Mouse (Mus musculus): ENCODE measurements around the gene Nrgn. TPM values are rescaled to one million over a fixed set of nuclear protein-coding genes. Genes with fewer than 3 reads are reported as not detected.
A peak's percentile ranks its signal among the peaks of the same experiment; 100 is the strongest.

Nrgn gene
- polyA plus RNA-seq, 1 experiment = 4.5 TPM

- Histone ChIP-seq H3K4me3 (replicated peaks) (no peak overlapping the region), H3K36me3 (ENCODE audit: control insufficient read depth) (peaks cover 4% of the 10 kb centered on the region), H3K27me3 (ENCODE audit: control insufficient read depth) (peaks cover 45% of the 10 kb centered on the region), H3K4me1 (ENCODE audit: control insufficient read depth) (peaks cover 7% of the 10 kb centered on the region), H3K9me3 (ENCODE audit: control insufficient read depth, low read length) (peaks cover 3% of the 10 kb centered on the region; the same call in 1 of the 2 replicates)
- TF ChIP-seq TAL1 (IDR thresholded peaks at IDR 0.05; ENCODE audit: low read length) (no peak), GATA1 (IDR thresholded peaks at IDR 0.05; ENCODE audit: low read length) (peak; percentile 53)
Observed at GRCm38 (mm10) chr9:37525461-37525860, 27.2 kb downstream of the Nrgn start.

GRCm38 (mm10) chr9:37519995-37520394, 32.7 kb downstream of the Nrgn start:
- no peaks in the 10 kb centered on the region for H3K9me3 ChIP-seq (ENCODE audit: control insufficient read depth, low read length)
- H3K36me3 ChIP-seq (ENCODE audit: control insufficient read depth) = peaks cover 8% of the 10 kb centered on the region
- TF ChIP-seq GATA1 (IDR thresholded peaks at IDR 0.05; ENCODE audit: low read length) = no peak
- no peak for TF ChIP-seq TAL1 (IDR thresholded peaks at IDR 0.05; ENCODE audit: low read length)
- H3K4me3 ChIP-seq (replicated peaks) = no peak overlapping the region
- H3K27me3 ChIP-seq (ENCODE audit: control insufficient read depth) = no peaks in the 10 kb centered on the region
- peaks cover 12% of the 10 kb centered on the region for H3K4me1 ChIP-seq (ENCODE audit: control insufficient read depth)

- TF ChIP-seq GATA1 (IDR thresholded peaks at IDR 0.05; ENCODE audit: low read length) (no peak), TAL1 (IDR thresholded peaks at IDR 0.05; ENCODE audit: low read length) (no peak)
- H3K4me3 ChIP-seq (replicated peaks) = no peak overlapping the region
- peaks cover 12% of the 10 kb centered on the region for H3K4me1 ChIP-seq (ENCODE audit: control insufficient read depth)
- H3K36me3 ChIP-seq (ENCODE audit: control insufficient read depth) = peaks cover 8% of the 10 kb centered on the region
- H3K27me3 ChIP-seq (ENCODE audit: control insufficient read depth) = no peaks in the 10 kb centered on the region
- no peaks in the 10 kb centered on the region for H3K9me3 ChIP-seq (ENCODE audit: control insufficient read depth, low read length)
Observed at GRCm38 (mm10) chr9:37518991-37519390, 33.7 kb downstream of the Nrgn start.

GRCm38 (mm10) chr9:37517467-37517866, 35.2 kb downstream of the Nrgn start:
- H3K9me3 ChIP-seq (ENCODE audit: control insufficient read depth, low read length) = no peaks in the 10 kb centered on the region
- no peak overlapping the region for H3K4me3 ChIP-seq (replicated peaks)
- H3K36me3 ChIP-seq (ENCODE audit: control insufficient read depth) = peaks cover 4% of the 10 kb centered on the region
- TF ChIP-seq TAL1 (IDR thresholded peaks at IDR 0.05; ENCODE audit: low read length) = peak; percentile 55
- TF ChIP-seq GATA1 (IDR thresholded peaks at IDR 0.05; ENCODE audit: low read length) = peak; percentile 21; the same call in 1 of the 2 replicates
- H3K27me3 ChIP-seq (ENCODE audit: control insufficient read depth) = no peaks in the 10 kb centered on the region
- H3K4me1 ChIP-seq (ENCODE audit: control insufficient read depth) = peaks cover 12% of the 10 kb centered on the region

GRCm38 (mm10) chr9:37514456-37514855, 38.2 kb downstream of the Nrgn start:
- Histone ChIP-seq H3K4me3 (replicated peaks) (no peak overlapping the region), H3K4me1 (ENCODE audit: control insufficient read depth) (peaks cover 12% of the 10 kb centered on the region), H3K27me3 (ENCODE audit: control insufficient read depth) (no peaks in the 10 kb centered on the region), H3K9me3 (ENCODE audit: control insufficient read depth, low read length) (no peaks in the 10 kb centered on the region), H3K36me3 (ENCODE audit: control insufficient read depth) (peaks cover 4% of the 10 kb centered on the region)
- no peak for TF ChIP-seq GATA1 (IDR thresholded peaks at IDR 0.05; ENCODE audit: low read length)

- H3K27me3 ChIP-seq (ENCODE audit: control insufficient read depth) = no peaks in the 10 kb centered on the region
- H3K4me1 ChIP-seq (ENCODE audit: control insufficient read depth) = peaks cover 4% of the 10 kb centered on the region
- H3K9me3 ChIP-seq (ENCODE audit: control insufficient read depth, low read length) = no peaks in the 10 kb centered on the region
- TF ChIP-seq GATA1 (IDR thresholded peaks at IDR 0.05; ENCODE audit: low read length) (no peak), TAL1 (IDR thresholded peaks at IDR 0.05; ENCODE audit: low read length) (no peak)
- H3K36me3 ChIP-seq (ENCODE audit: control insufficient read depth) = no peaks in the 10 kb centered on the region
- no peak overlapping the region for H3K4me3 ChIP-seq (replicated peaks)
Observed at GRCm38 (mm10) chr9:37512097-37512496, 40.6 kb downstream of the Nrgn start.

- TF ChIP-seq GATA1 (IDR thresholded peaks at IDR 0.05; ENCODE audit: low read length) (no peak), TAL1 (IDR thresholded peaks at IDR 0.05; ENCODE audit: low read length) (no peak)
- Histone ChIP-seq H3K36me3 (ENCODE audit: control insufficient read depth) (no peaks in the 10 kb centered on the region), H3K9me3 (ENCODE audit: control insufficient read depth, low read length) (no peaks in the 10 kb centered on the region), H3K4me1 (ENCODE audit: control insufficient read depth) (no peaks in the 10 kb centered on the region), H3K27me3 (ENCODE audit: control insufficient read depth) (no peaks in the 10 kb centered on the region), H3K4me3 (replicated peaks) (no peak overlapping the region)
Observed at GRCm38 (mm10) chr9:37506023-37506422, 46.7 kb downstream of the Nrgn start.

- H3K4me1 ChIP-seq (ENCODE audit: control insufficient read depth) = peaks cover 4% of the 10 kb centered on the region
- H3K27me3 ChIP-seq (ENCODE audit: control insufficient read depth) = no peaks in the 10 kb centered on the region
- TF ChIP-seq GATA1 (IDR thresholded peaks at IDR 0.05; ENCODE audit: low read length) = no peak
- TF ChIP-seq TAL1 (IDR thresholded peaks at IDR 0.05; ENCODE audit: low read length) = no peak
- no peaks in the 10 kb centered on the region for H3K36me3 ChIP-seq (ENCODE audit: control insufficient read depth)
- H3K4me3 ChIP-seq (replicated peaks) = no peak overlapping the region
- H3K9me3 ChIP-seq (ENCODE audit: control insufficient read depth, low read length) = no peaks in the 10 kb centered on the region
Observed at GRCm38 (mm10) chr9:37504348-37504747, 48.4 kb downstream of the Nrgn start.

GRCm38 (mm10) chr9:37501170-37501569, 51.5 kb downstream of the Nrgn start:
- Histone ChIP-seq H3K4me3 (replicated peaks) (no peak overlapping the region), H3K36me3 (ENCODE audit: control insufficient read depth) (no peaks in the 10 kb centered on the region; the same call in 1 of the 2 replicates), H3K9me3 (ENCODE audit: control insufficient read depth, low read length) (no peaks in the 10 kb centered on the region), H3K4me1 (ENCODE audit: control insufficient read depth) (peaks cover 4% of the 10 kb centered on the region), H3K27me3 (ENCODE audit: control insufficient read depth) (no peaks in the 10 kb centered on the region)
- TF ChIP-seq GATA1 (IDR thresholded peaks at IDR 0.05; ENCODE audit: low read length) = no peak
- no peak for TF ChIP-seq TAL1 (IDR thresholded peaks at IDR 0.05; ENCODE audit: low read length)

GRCm38 (mm10) chr9:37500201-37500600, 52.5 kb downstream of the Nrgn start:
- Histone ChIP-seq H3K9me3 (ENCODE audit: control insufficient read depth, low read length) (no peaks in the 10 kb centered on the region), H3K27me3 (ENCODE audit: control insufficient read depth) (no peaks in the 10 kb centered on the region), H3K36me3 (ENCODE audit: control insufficient read depth) (no peaks in the 10 kb centered on the region; the same call in 1 of the 2 replicates), H3K4me1 (ENCODE audit: control insufficient read depth) (peaks cover 4% of the 10 kb centered on the region), H3K4me3 (replicated peaks) (no peak overlapping the region)
- no peak for TF ChIP-seq GATA1 (IDR thresholded peaks at IDR 0.05; ENCODE audit: low read length)
- TF ChIP-seq TAL1 (IDR thresholded peaks at IDR 0.05; ENCODE audit: low read length) = no peak
